Comparison of ENCODE assay signal across 21 mouse cellular contexts in the genomic region with DNA sequence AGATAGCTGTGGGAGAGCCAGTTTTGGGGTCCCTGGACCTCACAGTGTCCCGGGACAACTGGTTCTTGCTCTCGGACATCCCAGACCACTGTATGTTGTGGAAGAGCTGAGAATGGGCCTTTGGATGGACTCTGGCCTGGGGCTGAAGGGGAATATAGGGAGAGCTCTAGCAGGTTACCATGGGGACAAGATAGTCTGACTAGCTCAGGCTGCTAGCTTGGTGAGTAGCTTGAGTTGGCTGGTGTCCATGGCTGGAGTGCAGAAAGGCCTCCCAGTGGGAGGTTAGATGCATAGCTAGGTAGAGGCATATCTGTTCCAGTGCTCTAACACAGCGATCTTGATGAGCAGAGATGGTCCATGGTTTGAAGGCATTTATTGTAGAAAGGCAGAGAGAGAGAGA.
DNase-seq lines count a peak whose midpoint lies in the region; ATAC-seq and TF ChIP-seq lines count a peak whose summit lies in the region.
"Had no signal": no experiment of that assay in that cellular context is flagged by ENCODE, and none has a peak within 500 bp of the region (broad histone marks: within the 10 kb centered on the region; RNA-seq: fewer than 3 reads in every experiment).

No protein-coding gene starts in this region.

- no peak overlapping the region for H3K27ac ChIP-seq in intestine, embryonic 16.5 days (ENCODE audit: low read length)
- no peak overlapping the region for H3K27ac ChIP-seq in intestine, embryonic 15.5 days
- H3K27ac ChIP-seq in liver, postnatal 0 days (ENCODE audit: low read depth) = no peak overlapping the region
- H3K27ac ChIP-seq in liver, embryonic 11.5 days (ENCODE audit: low read depth, low read length) = no peak overlapping the region
- H3K27ac ChIP-seq: embryonic facial prominence, embryonic 12.5 days; embryonic facial prominence, embryonic 15.5 days; gastrocnemius, adult 2 months; hindbrain, embryonic 12.5 days had no signal

- no peak overlapping the region for H3K9ac ChIP-seq in intestine, embryonic 16.5 days (ENCODE audit: low read depth, low read length)
- H3K9ac ChIP-seq in intestine, embryonic 15.5 days = no peak overlapping the region
- no peak overlapping the region for H3K9ac ChIP-seq in liver, postnatal 0 days (replicated peaks)
- no peak overlapping the region for H3K9ac ChIP-seq in liver, embryonic 11.5 days (ENCODE audit: low read depth, low read length)
- H3K9ac ChIP-seq: embryonic facial prominence, embryonic 12.5 days; embryonic facial prominence, embryonic 15.5 days; forebrain, postnatal 0 days; hindbrain, embryonic 12.5 days had no signal

- H3K4me1 ChIP-seq in intestine, embryonic 16.5 days (ENCODE audit: control insufficient read depth, insufficient read depth, low read length) = no peaks in the 10 kb centered on the region
- H3K4me1 ChIP-seq in intestine, embryonic 15.5 days (replicated peaks) = no peaks in the 10 kb centered on the region
- H3K4me1 ChIP-seq in liver, postnatal 0 days (ENCODE audit: insufficient read depth) = no peaks in the 10 kb centered on the region
- no peaks in the 10 kb centered on the region for H3K4me1 ChIP-seq in liver, embryonic 11.5 days (replicated peaks; ENCODE audit: control insufficient read depth, insufficient read depth, low read length)
- H3K4me1 ChIP-seq: embryonic facial prominence, embryonic 12.5 days; embryonic facial prominence, embryonic 15.5 days; hindbrain, embryonic 12.5 days had no signal

- H3K9me3 ChIP-seq in intestine, embryonic 16.5 days (ENCODE audit: control insufficient read depth, low read length) = no peaks in the 10 kb centered on the region
- H3K9me3 ChIP-seq in intestine, embryonic 15.5 days = no peaks in the 10 kb centered on the region
- H3K9me3 ChIP-seq in liver, postnatal 0 days (ENCODE audit: low read length) = no peaks in the 10 kb centered on the region
- no peaks in the 10 kb centered on the region for H3K9me3 ChIP-seq in liver, embryonic 11.5 days (ENCODE audit: control insufficient read depth, low read length)
- H3K9me3 ChIP-seq: embryonic facial prominence, embryonic 12.5 days; embryonic facial prominence, embryonic 15.5 days; hindbrain, embryonic 12.5 days had no signal

- no peak overlapping the region for H3K4me3 ChIP-seq in intestine, embryonic 16.5 days (ENCODE audit: low read length)
- no peak overlapping the region for H3K4me3 ChIP-seq in intestine, embryonic 15.5 days (replicated peaks)
- no peak overlapping the region for H3K4me3 ChIP-seq in liver, postnatal 0 days (ENCODE audit: low read depth, low read length)
- no peak overlapping the region for H3K4me3 ChIP-seq in liver, embryonic 11.5 days (ENCODE audit: low read depth, low read length)
- H3K4me3 ChIP-seq: embryonic facial prominence, embryonic 12.5 days; embryonic facial prominence, embryonic 15.5 days; gastrocnemius, adult 2 months; hindbrain, embryonic 12.5 days had no signal

- WGBS in intestine, embryonic 16.5 days = 74% methylated on average over 3 of the region's 3 CpGs
- 78% methylated on average over 3 of the region's 3 CpGs for WGBS in intestine, embryonic 15.5 days
- 68% methylated on average over 3 of the region's 3 CpGs for WGBS in liver, postnatal 0 days (ENCODE audit: insufficient replicate concordance)
- WGBS in liver, embryonic 11.5 days = 76% methylated on average over 3 of the region's 3 CpGs

- DNase-seq in cerebellum, postnatal 10 days = peak; percentile 3 to 9
- no peak for DNase-seq in cerebellum, postnatal 36 days
- DNase-seq in liver, postnatal 0 days = no peak
- DNase-seq in liver, embryonic 11.5 days (ENCODE audit: low spot score) = no peak
- DNase-seq: adrenal gland, postnatal 10 days; adrenal gland, postnatal 36 days; cerebellum, adult 18-20 months; cerebellum, adult 9-10 months; forebrain, postnatal 0 days; gastrocnemius, adult 2 months; gastrocnemius, postnatal 14 days had no signal

- TF ChIP-seq CTCF in liver, postnatal 0 days (IDR thresholded peaks at IDR 0.05; ENCODE audit: low read depth) = no peak

- no peaks in the 10 kb centered on the region for H3K36me3 ChIP-seq in intestine, embryonic 16.5 days (ENCODE audit: control insufficient read depth, insufficient read depth, low read length)
- H3K36me3 ChIP-seq in intestine, embryonic 15.5 days = no peaks in the 10 kb centered on the region
- H3K36me3 ChIP-seq in liver, postnatal 0 days (replicated peaks; ENCODE audit: insufficient read depth, low read length) = no peaks in the 10 kb centered on the region
- H3K36me3 ChIP-seq in liver, embryonic 11.5 days (ENCODE audit: control insufficient read depth, insufficient read depth, low read length) = no peaks in the 10 kb centered on the region
- H3K36me3 ChIP-seq: embryonic facial prominence, embryonic 12.5 days; embryonic facial prominence, embryonic 15.5 days; hindbrain, embryonic 12.5 days had no signal

- peak; percentile 57 for ATAC-seq in intestine, embryonic 16.5 days
- ATAC-seq in intestine, embryonic 15.5 days = no peak
- ATAC-seq in liver, postnatal 0 days = peak; percentile 79
- no peak for ATAC-seq in liver, embryonic 11.5 days (replicated peaks; ENCODE audit: low FRiP score)
- ATAC-seq: forebrain, embryonic 14.5 days; forebrain, postnatal 0 days; hindbrain, embryonic 16.5 days; inflammation-experienced regulatory T-cells, adult 6 months; Patski had no signal

- no peaks in the 10 kb centered on the region for H3K27me3 ChIP-seq in intestine, embryonic 16.5 days (replicated peaks; ENCODE audit: control insufficient read depth, insufficient read depth, low read length)
- no peaks in the 10 kb centered on the region for H3K27me3 ChIP-seq in intestine, embryonic 15.5 days (replicated peaks)
- no peaks in the 10 kb centered on the region for H3K27me3 ChIP-seq in liver, postnatal 0 days (ENCODE audit: insufficient read depth, low read length)
- no peaks in the 10 kb centered on the region for H3K27me3 ChIP-seq in liver, embryonic 11.5 days (replicated peaks; ENCODE audit: control insufficient read depth, insufficient read depth, low read length)
- H3K27me3 ChIP-seq: embryonic facial prominence, embryonic 12.5 days; embryonic facial prominence, embryonic 15.5 days; hindbrain, embryonic 12.5 days; Patski had no signal

- no peak overlapping the region for H3K4me2 ChIP-seq in intestine, embryonic 16.5 days (ENCODE audit: low read depth, low read length)
- H3K4me2 ChIP-seq in intestine, embryonic 15.5 days (replicated peaks) = no peak overlapping the region
- H3K4me2 ChIP-seq in liver, postnatal 0 days (ENCODE audit: low read depth, low read length) = no peak overlapping the region
- H3K4me2 ChIP-seq in liver, embryonic 11.5 days = no peak overlapping the region
- H3K4me2 ChIP-seq: embryonic facial prominence, embryonic 12.5 days; embryonic facial prominence, embryonic 15.5 days; heart, embryonic 11.5 days; hindbrain, embryonic 12.5 days had no signal

- no peak for TF ChIP-seq EP300 in liver, postnatal 0 days (IDR thresholded peaks at IDR 0.05; ENCODE audit: low read depth)

Comparison
In these comparisons a context has a peak if more than half of its experiments do, and no peak if none do; other contexts are left out.
1. DNase-seq: peak in cerebellum, postnatal 10 days (2 of 2); none in cerebellum, postnatal 36 days (0 of 2), liver, postnatal 0 days (single experiment) and liver, embryonic 11.5 days (single experiment).
2. ATAC-seq: peak in intestine, embryonic 16.5 days (single experiment) and liver, postnatal 0 days (single experiment); none in intestine, embryonic 15.5 days (single experiment) and liver, embryonic 11.5 days (single experiment).